Comparison of ENCODE assay signal across 8 mouse cellular contexts in genomic region chr13:113614635-113615545, GRCm38 (mm10). TPM values are rescaled to one million over a fixed set of nuclear protein-coding genes. Genes with fewer than 3 reads are reported as not detected.
DNase-seq lines count a peak whose midpoint lies in the region; ATAC-seq and TF ChIP-seq lines count a peak whose summit lies in the region.

No protein-coding gene starts in this region.

- peak; percentile 73 to 85 for DNase-seq in CD8-positive naive resting alpha-beta T cell, adult 2 months (ENCODE audit: low read depth in 2 of 2, low spot score in 2 of 2)
- DNase-seq in brain, adult 2 months (ENCODE audit: low read depth, low spot score), result peak; percentile 91
- DNase-seq in forebrain, embryonic 10.5 days (ENCODE audit: extremely low spot score, low spot score), result peak; percentile 65
- DNase-seq in kidney, postnatal 14 days, result peak; percentile 90
- peak; percentile 87 for DNase-seq in liver, postnatal 0 days
- DNase-seq in testis, postnatal 10 days (ENCODE audit: low spot score), result peak; percentile 84

- TF ChIP-seq EP300 in liver, postnatal 0 days (IDR thresholded peaks at IDR 0.05; ENCODE audit: low read depth), result no peak

- peak; percentile 50 for ATAC-seq in heart, embryonic 16.5 days (replicated peaks; ENCODE audit: extremely low read depth, insufficient read depth, low FRiP score)
- ATAC-seq in liver, postnatal 0 days, result peak; percentile 53
- no peak for ATAC-seq in neural tube, embryonic 14.5 days (ENCODE audit: low read depth)

- WGBS in forebrain, embryonic 10.5 days, result 30% methylated on average over 24 of the region's 24 CpGs
- WGBS in heart, embryonic 16.5 days, result 6% methylated on average over 24 of the region's 24 CpGs
- WGBS in liver, postnatal 0 days (ENCODE audit: insufficient replicate concordance), result 7% methylated on average over 24 of the region's 24 CpGs
- WGBS in neural tube, embryonic 14.5 days, result 27% methylated on average over 24 of the region's 24 CpGs

- no peaks in the 10 kb centered on the region for H3K9me3 ChIP-seq in forebrain, embryonic 10.5 days
- H3K9me3 ChIP-seq in heart, embryonic 16.5 days (replicated peaks; ENCODE audit: control insufficient read depth, low read length), result no peaks in the 10 kb centered on the region
- H3K9me3 ChIP-seq in liver, postnatal 0 days (ENCODE audit: low read length), result no peaks in the 10 kb centered on the region
- H3K9me3 ChIP-seq in neural tube, embryonic 14.5 days (ENCODE audit: control insufficient read depth, low read length), result no peaks in the 10 kb centered on the region

- H3K27ac ChIP-seq in forebrain, embryonic 10.5 days, result peak overlapping the region; percentile 77
- H3K27ac ChIP-seq in heart, embryonic 16.5 days (ENCODE audit: low read length), result peak overlapping the region; percentile 81
- peak overlapping the region; percentile 91 for H3K27ac ChIP-seq in liver, postnatal 0 days (ENCODE audit: low read depth)
- no peak overlapping the region for H3K27ac ChIP-seq in neural tube, embryonic 14.5 days (ENCODE audit: low read depth, low read length)

- peaks cover 40% of the 10 kb centered on the region for H3K36me3 ChIP-seq in forebrain, embryonic 10.5 days (replicated peaks)
- H3K36me3 ChIP-seq in heart, embryonic 16.5 days (ENCODE audit: control insufficient read depth, insufficient read depth), result no peaks in the 10 kb centered on the region
- H3K36me3 ChIP-seq in liver, postnatal 0 days (replicated peaks; ENCODE audit: insufficient read depth, low read length), result peaks cover 3% of the 10 kb centered on the region; the same call in 1 of the 2 replicates
- H3K36me3 ChIP-seq in neural tube, embryonic 14.5 days (ENCODE audit: control insufficient read depth, insufficient read depth, low read length), result no peaks in the 10 kb centered on the region

- H3K9ac ChIP-seq in heart, embryonic 16.5 days (ENCODE audit: low read length), result peak overlapping the region; percentile 97
- H3K9ac ChIP-seq in liver, postnatal 0 days (replicated peaks), result peak overlapping the region; percentile 87
- H3K9ac ChIP-seq in neural tube, embryonic 14.5 days (replicated peaks; ENCODE audit: low read depth, low read length), result peak overlapping the region; percentile 90

- 0 out of 2 replicates have a peak, but pooled peaks cover 4% of the 10 kb centered on the region for H3K27me3 ChIP-seq in forebrain, embryonic 10.5 days (ENCODE audit: poor library complexity, severe bottlenecking)
- H3K27me3 ChIP-seq in heart, embryonic 16.5 days (ENCODE audit: control insufficient read depth, insufficient read depth, low read length), result no peaks in the 10 kb centered on the region
- H3K27me3 ChIP-seq in liver, postnatal 0 days (ENCODE audit: insufficient read depth, low read length), result no peaks in the 10 kb centered on the region
- peaks cover 2% of the 10 kb centered on the region; the same call in 1 of the 2 replicates for H3K27me3 ChIP-seq in neural tube, embryonic 14.5 days (ENCODE audit: control insufficient read depth, insufficient read depth, low read length)

- no peak for TF ChIP-seq CTCF in liver, postnatal 0 days (IDR thresholded peaks at IDR 0.05; ENCODE audit: low read depth)

- H3K4me3 ChIP-seq in forebrain, embryonic 10.5 days, result peak overlapping the region; percentile 88
- H3K4me3 ChIP-seq in heart, embryonic 16.5 days (ENCODE audit: low read length), result peak overlapping the region; percentile 88
- H3K4me3 ChIP-seq in liver, postnatal 0 days (ENCODE audit: low read depth, low read length), result peak overlapping the region; percentile 68
- H3K4me3 ChIP-seq in neural tube, embryonic 14.5 days (ENCODE audit: low read depth, low read length), result peak overlapping the region; percentile 98

- H3K4me2 ChIP-seq in heart, embryonic 16.5 days (ENCODE audit: low read depth, low read length), result peak overlapping the region; percentile 84
- H3K4me2 ChIP-seq in liver, postnatal 0 days (ENCODE audit: low read depth, low read length), result peak overlapping the region; percentile 83
- H3K4me2 ChIP-seq in neural tube, embryonic 14.5 days (ENCODE audit: low read depth, low read length), result peak overlapping the region; percentile 94

- peaks cover 82% of the 10 kb centered on the region for H3K4me1 ChIP-seq in forebrain, embryonic 10.5 days
- peaks cover 59% of the 10 kb centered on the region for H3K4me1 ChIP-seq in heart, embryonic 16.5 days (ENCODE audit: control insufficient read depth, insufficient read depth, low read length)
- H3K4me1 ChIP-seq in liver, postnatal 0 days (ENCODE audit: insufficient read depth), result peaks cover 59% of the 10 kb centered on the region
- H3K4me1 ChIP-seq in neural tube, embryonic 14.5 days (ENCODE audit: control insufficient read depth, insufficient read depth, low read length), result peaks cover 54% of the 10 kb centered on the region

RNA-seq across cellular contexts. Expression of gene Snx18, which starts 3.5 kb away (rescaled TPM):
- polyA plus RNA-seq in forebrain, embryonic 10.5 days (2016; fragmentation: Nextera tagmentation; extraction: Ambion mirVana), result 11.2 and 11.5 TPM in 2 replicates
- 10.7 and 11.8 TPM in 2 replicates for polyA plus RNA-seq in heart, embryonic 16.5 days (2015; fragmentation: Nextera tagmentation; extraction: Ambion mirVana)
- 5.7 and 6.9 TPM in 2 replicates for polyA plus RNA-seq in liver, postnatal 0 days (2015; fragmentation: Nextera tagmentation; extraction: Ambion mirVana)
- polyA plus RNA-seq in neural tube, embryonic 14.5 days (2014; fragmentation: Nextera tagmentation; extraction: Ambion mirVana), result 10.9 and 17.1 TPM in 2 replicates

RNA-seq across cellular contexts. Expression of gene Hspb3, which starts 48.6 kb away (rescaled TPM):
- polyA plus RNA-seq in forebrain, embryonic 10.5 days (2016; fragmentation: Nextera tagmentation; extraction: Ambion mirVana), result not detected in 2 replicates
- 44.6 and 49.1 TPM in 2 replicates for polyA plus RNA-seq in heart, embryonic 16.5 days (2015; fragmentation: Nextera tagmentation; extraction: Ambion mirVana)
- 0.38 TPM in 1 of 2 replicates, not detected in the other for polyA plus RNA-seq in liver, postnatal 0 days (2015; fragmentation: Nextera tagmentation; extraction: Ambion mirVana)
- 0.36 TPM in 2 replicates for polyA plus RNA-seq in neural tube, embryonic 14.5 days (2014; fragmentation: Nextera tagmentation; extraction: Ambion mirVana)

Comparison
In these comparisons a context has a peak if more than half of its experiments do, and no peak if none do; other contexts are left out.
1. RNA of gene Hspb3, which starts 48.6 kb away (polyA plus RNA-seq): 44.6 to 49.1 TPM in heart, embryonic 16.5 days; 0.36 TPM in neural tube, embryonic 14.5 days, 0.38 TPM in liver, postnatal 0 days and not detected in forebrain, embryonic 10.5 days; every median in the first group is over 10 times any median in the second.
2. Peak in every context shown above with its lines, with median percentiles within 50 percentile points of each other: DNase-seq, H3K4me3 ChIP-seq, H3K4me2 ChIP-seq and H3K9ac ChIP-seq.